Mouse (Mus musculus) T-helper 2 cell (primary cell): Measurements from ENCODE around the gene Fam193a.

ENCODE experiments used
- in situ Hi-C: fragments of 300-600 bp; cut with MboI, MseI; formaldehyde crosslinking; loops from one replicate; pipeline ENCODE4 v1.15.1; 2025; ENCODE audit warnings: high pct_unique_total_duplicates

The Fam193a gene

DNA sequence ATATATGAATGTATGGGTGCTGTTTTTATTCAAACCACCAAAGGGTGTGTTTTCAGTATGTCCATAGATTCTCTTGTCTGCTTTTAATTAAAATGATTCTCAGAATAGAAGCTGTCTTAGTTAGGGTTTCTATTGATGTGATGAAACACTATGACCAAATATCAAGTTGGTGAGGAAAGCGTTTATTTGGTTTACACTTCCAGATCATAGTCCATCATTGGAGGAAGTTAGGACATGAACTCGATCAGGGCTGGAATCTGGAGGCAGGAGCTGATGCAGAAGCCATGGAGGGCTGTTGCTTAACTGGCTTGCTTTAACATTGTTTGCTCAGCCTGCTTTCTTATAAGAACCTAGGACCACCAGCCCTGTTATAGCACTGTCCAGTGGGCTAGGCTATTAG, 12.0 kb downstream of the Fam193a start:
- in situ Hi-C loops = no loop called here

DNA sequence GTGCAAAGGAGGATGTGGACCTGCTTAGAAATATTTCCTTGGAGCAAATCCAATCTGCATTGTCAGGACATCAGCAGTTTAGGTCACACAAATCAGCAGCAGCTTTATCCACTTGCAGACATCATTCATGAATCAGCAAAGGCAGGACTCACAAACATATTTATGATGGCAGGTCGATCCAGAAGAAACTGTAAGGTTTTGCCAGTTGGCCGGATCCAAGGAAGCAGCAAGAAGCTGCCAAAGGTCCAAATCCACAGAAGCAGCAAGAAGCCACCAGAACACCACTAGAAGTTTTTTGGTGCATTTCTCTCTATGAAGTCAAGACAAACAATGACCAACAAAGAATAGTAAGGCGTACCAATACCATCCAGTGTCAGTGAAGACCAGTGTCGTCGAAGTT, 15.9 kb downstream of the Fam193a start:
- in situ Hi-C loops = no loop called here

DNA sequence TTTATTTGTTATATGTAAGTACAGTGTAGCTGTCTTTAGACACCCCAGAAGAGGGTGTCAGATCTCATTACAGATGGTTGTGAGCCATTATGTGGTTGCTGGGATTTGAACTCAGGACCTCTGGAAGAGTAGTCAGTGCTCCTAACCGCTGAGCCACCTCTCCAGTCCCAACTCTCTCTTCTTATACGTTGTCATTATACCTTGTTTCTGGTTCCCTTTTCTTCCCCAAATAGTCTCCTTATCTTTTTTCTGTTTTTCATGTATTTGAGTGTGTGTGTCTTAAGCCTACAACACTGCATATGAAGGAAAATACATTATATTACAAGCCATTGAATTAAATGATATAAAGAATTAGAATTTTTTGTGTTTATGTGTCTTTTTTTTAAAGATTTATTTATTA, 17.0 kb downstream of the Fam193a start:
- in situ Hi-C loops = no loop called here

GRCm38 (mm10) chr5:34393251-34393650, 23.5 kb downstream of the Fam193a start:
- in situ Hi-C loops = no loop called here

- in situ Hi-C loops = no loop called here
These were observed 25.6 kb downstream of the Fam193a start for GRCm38 (mm10) chr5:34395347-34395746.

GRCm38 (mm10) chr5:34395850-34396540, 26.3 kb downstream of the Fam193a start:
- in situ Hi-C loops = no loop called here

DNA sequence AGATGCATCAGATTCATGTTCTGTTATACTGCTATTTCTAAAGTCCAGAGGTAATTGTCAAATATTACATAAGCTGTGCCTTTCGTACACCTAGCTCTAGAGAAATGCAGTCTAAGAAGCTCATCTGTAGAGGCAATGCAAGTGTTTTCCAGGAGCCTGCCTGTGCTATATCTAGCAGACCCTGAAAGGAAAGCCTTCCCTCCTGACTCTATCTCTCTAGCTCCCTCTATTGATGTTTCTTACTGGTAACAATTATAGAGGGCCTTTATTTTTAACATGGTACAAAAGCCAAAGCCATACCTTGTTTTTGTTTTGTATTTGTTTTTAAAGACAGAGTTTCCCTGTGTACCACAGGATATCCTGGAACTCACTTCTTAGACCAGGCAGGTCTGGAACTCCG, 28.1 kb downstream of the Fam193a start:
- in situ Hi-C loops = no loop called here

- in situ Hi-C loops = no loop called here
These were observed 28.6 kb downstream of the Fam193a start for GRCm38 (mm10) chr5:34398326-34398725.

GRCm38 (mm10) chr5:34407366-34407918, 37.7 kb downstream of the Fam193a start:
- in situ Hi-C loops = no loop called here

GRCm38 (mm10) chr5:34409002-34409401, 39.3 kb downstream of the Fam193a start:
- in situ Hi-C loops = no loop called here

GRCm38 (mm10) chr5:34410819-34411218, 41.1 kb downstream of the Fam193a start:
- in situ Hi-C loops = no loop called here

GRCm38 (mm10) chr5:34413921-34414320, 44.2 kb downstream of the Fam193a start:
- in situ Hi-C loops = no loop called here

DNA sequence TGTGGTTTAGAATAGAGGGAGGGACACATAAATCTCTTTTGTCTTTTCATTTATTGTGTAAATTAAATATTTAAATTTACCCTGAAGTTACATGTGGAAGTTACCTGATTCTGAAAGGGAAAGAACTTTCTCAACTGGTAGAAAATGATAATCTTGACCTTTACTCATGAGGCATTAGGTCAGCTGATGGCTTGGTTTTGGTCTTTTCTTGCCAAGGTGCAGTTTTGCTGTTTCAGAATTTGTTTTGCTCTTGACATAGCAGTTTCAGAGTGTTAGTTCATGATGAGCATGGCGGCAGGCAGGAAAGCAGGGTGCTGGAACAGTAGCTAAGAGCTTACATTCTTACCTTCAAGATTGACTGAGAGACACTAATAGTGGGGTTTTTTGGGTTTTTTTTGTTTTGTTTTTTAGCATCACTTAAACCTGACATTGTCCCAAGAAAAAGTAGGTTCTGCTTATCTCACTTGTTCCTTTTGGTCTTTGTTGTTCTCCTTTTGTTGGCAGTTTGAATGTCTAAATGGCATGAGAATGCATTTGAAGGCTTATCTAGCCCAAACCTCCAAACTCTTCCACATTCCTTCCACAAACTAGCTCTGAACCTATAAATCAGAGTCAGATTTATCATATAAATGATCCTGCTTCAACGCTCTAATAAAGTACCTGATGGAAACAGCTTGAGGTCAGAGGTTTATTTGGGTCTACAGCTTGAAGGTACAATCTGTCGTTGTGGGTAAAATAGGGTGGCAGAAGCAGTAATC, 47.7 kb downstream of the Fam193a start:
- in situ Hi-C loops = no loop called here

- in situ Hi-C loops = no loop called here
These were observed 49.5 kb downstream of the Fam193a start for GRCm38 (mm10) chr5:34419188-34419587.

DNA sequence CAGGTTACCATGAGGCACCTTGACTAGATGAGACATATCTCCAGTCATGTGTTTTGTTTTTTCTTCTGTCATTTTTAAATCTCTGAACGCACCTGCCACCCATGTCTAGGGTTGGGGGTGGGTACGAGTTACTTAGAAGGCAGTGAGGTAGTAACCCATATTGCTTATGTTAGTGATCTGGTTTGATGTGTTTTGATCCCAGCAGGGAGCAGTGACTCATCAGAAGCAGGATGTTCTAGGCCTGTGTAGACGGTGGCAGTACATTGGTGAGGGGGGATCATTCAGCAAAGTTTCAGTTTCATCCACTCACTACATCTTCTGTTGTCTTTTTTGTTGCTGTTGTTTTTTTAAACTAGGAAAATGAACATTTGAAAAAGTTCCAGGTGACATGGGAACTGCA, 61.0 kb downstream of the Fam193a start:
- in situ Hi-C loops = no loop called here

DNA sequence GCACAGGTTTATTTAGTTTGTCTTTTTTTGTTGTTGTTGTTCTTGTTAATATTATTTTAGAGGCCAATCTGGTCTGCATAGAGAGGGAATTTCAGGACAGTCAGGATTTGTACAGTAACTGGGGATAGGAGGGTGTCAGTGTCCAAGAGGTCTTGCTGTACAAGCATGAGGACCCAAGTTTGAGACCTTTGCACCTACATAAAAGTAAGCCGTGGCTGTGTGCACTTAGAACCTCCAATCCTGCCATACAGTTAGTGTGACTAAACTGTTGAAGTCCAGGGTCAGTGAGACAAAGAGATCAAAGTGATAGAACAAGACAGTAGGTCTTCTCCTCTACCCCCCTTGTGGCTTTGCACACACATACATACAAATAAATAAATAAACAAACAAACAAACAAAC, 64.1 kb downstream of the Fam193a start:
- in situ Hi-C loops = no loop called here

- in situ Hi-C loops = no loop called here
These were observed 64.5 kb downstream of the Fam193a start for GRCm38 (mm10) chr5:34434241-34434640.

DNA sequence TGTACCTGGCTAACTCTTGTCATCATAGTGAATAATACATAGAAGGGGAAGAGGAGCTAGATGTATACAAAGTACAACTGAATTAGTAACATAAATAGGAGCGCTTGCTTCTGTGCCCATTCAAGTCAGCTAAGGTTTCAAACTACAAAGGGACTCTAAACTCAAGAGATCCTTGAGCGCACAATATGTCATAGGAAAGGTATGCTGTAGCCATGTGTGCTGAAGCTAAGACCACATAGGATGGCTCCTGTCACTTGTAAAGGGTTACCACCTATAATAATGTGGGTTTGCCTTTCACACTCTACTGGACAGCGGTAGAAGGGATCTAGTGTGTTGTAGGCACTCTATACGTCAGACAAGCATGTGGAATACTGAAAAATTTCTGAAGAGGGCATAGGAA, 68.3 kb downstream of the Fam193a start:
- in situ Hi-C loops = no loop called here

- in situ Hi-C loops = no loop called here
These were observed 68.9 kb downstream of the Fam193a start for GRCm38 (mm10) chr5:34438659-34439058.

DNA sequence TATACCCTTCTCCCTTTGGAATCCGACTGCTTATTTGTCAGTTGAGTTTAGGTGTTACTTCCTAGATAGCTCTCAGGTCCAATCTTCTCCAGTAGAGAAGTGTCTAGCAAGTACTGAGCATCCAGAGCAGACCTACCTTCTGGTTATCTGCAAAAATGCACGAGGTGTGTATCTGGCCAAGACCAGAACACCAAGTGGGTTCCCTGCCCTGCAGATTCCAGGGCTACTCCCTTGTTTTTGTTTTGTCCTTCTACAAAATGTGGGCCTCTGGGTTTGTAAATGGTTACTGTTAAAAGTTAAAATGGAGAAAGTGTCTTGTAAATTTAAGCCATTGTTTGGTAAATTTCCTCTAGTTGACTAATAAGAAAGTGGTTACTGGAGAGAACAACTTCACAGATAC, 70.0 kb downstream of the Fam193a start:
- in situ Hi-C loops = no loop called here

DNA sequence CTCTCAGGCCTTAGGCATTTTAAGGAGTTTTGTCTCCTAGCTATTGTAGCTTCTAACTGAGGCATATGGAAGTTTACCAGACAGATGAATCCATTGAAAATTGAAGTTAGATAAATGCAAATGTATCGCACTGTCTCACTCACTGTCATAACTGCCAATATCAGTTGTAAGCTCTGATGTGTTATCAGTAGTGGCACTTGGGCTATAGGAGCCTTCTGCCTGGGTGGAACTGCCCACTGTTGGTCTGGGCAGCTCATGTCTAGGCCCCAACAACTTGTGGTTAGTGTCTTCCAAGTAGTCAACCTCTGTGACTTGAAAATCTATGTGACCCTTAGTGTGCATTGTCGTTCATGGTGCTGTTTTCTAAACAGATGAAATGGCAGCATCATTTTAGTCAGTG, 72.1 kb downstream of the Fam193a start:
- in situ Hi-C loops = no loop called here

GRCm38 (mm10) chr5:34446207-34446606, 76.5 kb downstream of the Fam193a start:
- in situ Hi-C loops = no loop called here

GRCm38 (mm10) chr5:34458994-34459393, 89.3 kb downstream of the Fam193a start:
- in situ Hi-C loops = no loop called here
